Mouse (Mus musculus): ENCODE data around the gene Cttn. TPM values are rescaled to one million over a fixed set of nuclear protein-coding genes. Genes with fewer than 3 reads are reported as not detected.

Cttn gene
- polyA plus RNA-seq, 1 experiment from 2014 or later: 177 TPM

- Histone ChIP-seq H3K27ac (ENCODE audit: low read length) (peak overlapping the region; percentile 16; the same call in 1 of the 2 replicates), H3K36me3 (ENCODE audit: control insufficient read depth, insufficient read depth, low read length) (peaks cover 15% of the 10 kb centered on the region), H3K27me3 (ENCODE audit: control insufficient read depth, insufficient read depth, low read length) (no peaks in the 10 kb centered on the region), H3K4me3 (ENCODE audit: low read depth, low read length) (no peak overlapping the region), H3K9ac (replicated peaks; ENCODE audit: low read depth, low read length) (no peak overlapping the region), H3K4me1 (ENCODE audit: control insufficient read depth, insufficient read depth, low read length) (peaks cover 8% of the 10 kb centered on the region; the same call in 1 of the 2 replicates), H3K9me3 (ENCODE audit: control insufficient read depth, low read depth, low read length) (no peaks in the 10 kb centered on the region), H3K4me2 (replicated peaks; ENCODE audit: low read depth, low read length) (peak overlapping the region; percentile 17; the same call in 1 of the 2 replicates)
- 77% methylated on average over 5 of the region's 5 CpGs for WGBS
- ATAC-seq (ENCODE audit: insufficient number of reproducible peaks, insufficient read depth, low FRiP score, low read depth): no peak
Observed at GRCm38 (mm10) chr7:144468741-144469140, 2.1 kb downstream of the Cttn start.

GRCm38 (mm10) chr7:144462577-144462976 is 8.2 kb downstream of the Cttn start:
- Histone ChIP-seq H3K36me3 (ENCODE audit: control insufficient read depth, insufficient read depth, low read length) (peaks cover 73% of the 10 kb centered on the region), H3K9me3 (ENCODE audit: control insufficient read depth, low read depth, low read length) (no peaks in the 10 kb centered on the region), H3K27ac (ENCODE audit: low read length) (no peak overlapping the region), H3K4me2 (replicated peaks; ENCODE audit: low read depth, low read length) (no peak overlapping the region), H3K9ac (replicated peaks; ENCODE audit: low read depth, low read length) (no peak overlapping the region), H3K27me3 (ENCODE audit: control insufficient read depth, insufficient read depth, low read length) (no peaks in the 10 kb centered on the region), H3K4me1 (ENCODE audit: control insufficient read depth, insufficient read depth, low read length) (no peaks in the 10 kb centered on the region), H3K4me3 (ENCODE audit: low read depth, low read length) (no peak overlapping the region)
- no peak for ATAC-seq (ENCODE audit: insufficient number of reproducible peaks, insufficient read depth, low FRiP score, low read depth)
- 83% methylated on average over 7 of the region's 7 CpGs for WGBS

- Histone ChIP-seq H3K4me2 (replicated peaks; ENCODE audit: low read depth, low read length) (no peak overlapping the region), H3K4me1 (ENCODE audit: control insufficient read depth, insufficient read depth, low read length) (no peaks in the 10 kb centered on the region), H3K27ac (ENCODE audit: low read length) (no peak overlapping the region), H3K9me3 (ENCODE audit: control insufficient read depth, low read depth, low read length) (no peaks in the 10 kb centered on the region), H3K4me3 (ENCODE audit: low read depth, low read length) (no peak overlapping the region), H3K9ac (replicated peaks; ENCODE audit: low read depth, low read length) (no peak overlapping the region), H3K36me3 (ENCODE audit: control insufficient read depth, insufficient read depth, low read length) (peaks cover 85% of the 10 kb centered on the region), H3K27me3 (ENCODE audit: control insufficient read depth, insufficient read depth, low read length) (no peaks in the 10 kb centered on the region)
- WGBS: 91% methylated on average over 6 of the region's 6 CpGs
- no peak for ATAC-seq (ENCODE audit: insufficient number of reproducible peaks, insufficient read depth, low FRiP score, low read depth)
Observed at GRCm38 (mm10) chr7:144461246-144461902, 9.4 kb downstream of the Cttn start.

GRCm38 (mm10) chr7:144458881-144459280 is 11.9 kb downstream of the Cttn start:
- Histone ChIP-seq H3K4me2 (replicated peaks; ENCODE audit: low read depth, low read length) (no peak overlapping the region), H3K9me3 (ENCODE audit: control insufficient read depth, low read depth, low read length) (no peaks in the 10 kb centered on the region), H3K9ac (replicated peaks; ENCODE audit: low read depth, low read length) (no peak overlapping the region), H3K27ac (ENCODE audit: low read length) (no peak overlapping the region), H3K27me3 (ENCODE audit: control insufficient read depth, insufficient read depth, low read length) (no peaks in the 10 kb centered on the region), H3K4me1 (ENCODE audit: control insufficient read depth, insufficient read depth, low read length) (no peaks in the 10 kb centered on the region), H3K36me3 (ENCODE audit: control insufficient read depth, insufficient read depth, low read length) (peaks cover 96% of the 10 kb centered on the region), H3K4me3 (ENCODE audit: low read depth, low read length) (no peak overlapping the region)
- no peak for ATAC-seq (ENCODE audit: insufficient number of reproducible peaks, insufficient read depth, low FRiP score, low read depth)
- 95% methylated on average over 1 of the region's 1 CpGs for WGBS

GRCm38 (mm10) chr7:144450661-144451060 is 20.1 kb downstream of the Cttn start:
- no peaks in the 10 kb centered on the region for H3K27me3 ChIP-seq (ENCODE audit: control insufficient read depth, insufficient read depth, low read length)
- no peak overlapping the region for H3K27ac ChIP-seq (ENCODE audit: low read length)
- H3K9me3 ChIP-seq (ENCODE audit: control insufficient read depth, low read depth, low read length): no peaks in the 10 kb centered on the region
- no peak overlapping the region for H3K9ac ChIP-seq (replicated peaks; ENCODE audit: low read depth, low read length)
- peaks cover 74% of the 10 kb centered on the region for H3K36me3 ChIP-seq (ENCODE audit: control insufficient read depth, insufficient read depth, low read length)
- WGBS: 91% methylated on average over 9 of the region's 9 CpGs
- no peaks in the 10 kb centered on the region for H3K4me1 ChIP-seq (ENCODE audit: control insufficient read depth, insufficient read depth, low read length)
- no peak for ATAC-seq (ENCODE audit: insufficient number of reproducible peaks, insufficient read depth, low FRiP score, low read depth)
- no peak overlapping the region for H3K4me2 ChIP-seq (replicated peaks; ENCODE audit: low read depth, low read length)
- no peak overlapping the region for H3K4me3 ChIP-seq (ENCODE audit: low read depth, low read length)

- Histone ChIP-seq H3K27ac (ENCODE audit: low read length) (no peak overlapping the region), H3K9ac (replicated peaks; ENCODE audit: low read depth, low read length) (no peak overlapping the region), H3K27me3 (ENCODE audit: control insufficient read depth, insufficient read depth, low read length) (no peaks in the 10 kb centered on the region), H3K4me3 (ENCODE audit: low read depth, low read length) (no peak overlapping the region), H3K4me2 (replicated peaks; ENCODE audit: low read depth, low read length) (no peak overlapping the region), H3K4me1 (ENCODE audit: control insufficient read depth, insufficient read depth, low read length) (no peaks in the 10 kb centered on the region), H3K36me3 (ENCODE audit: control insufficient read depth, insufficient read depth, low read length) (peaks cover 74% of the 10 kb centered on the region), H3K9me3 (ENCODE audit: control insufficient read depth, low read depth, low read length) (no peaks in the 10 kb centered on the region)
- 94% methylated on average over 13 of the region's 13 CpGs for WGBS
- ATAC-seq (ENCODE audit: insufficient number of reproducible peaks, insufficient read depth, low FRiP score, low read depth): no peak
Observed at GRCm38 (mm10) chr7:144449637-144450570, 20.9 kb downstream of the Cttn start.

- H3K4me2 ChIP-seq (replicated peaks; ENCODE audit: low read depth, low read length): no peak overlapping the region
- H3K4me1 ChIP-seq (ENCODE audit: control insufficient read depth, insufficient read depth, low read length): no peaks in the 10 kb centered on the region
- ATAC-seq (ENCODE audit: insufficient number of reproducible peaks, insufficient read depth, low FRiP score, low read depth): no peak
- H3K36me3 ChIP-seq (ENCODE audit: control insufficient read depth, insufficient read depth, low read length): peaks cover 65% of the 10 kb centered on the region
- H3K4me3 ChIP-seq (ENCODE audit: low read depth, low read length): no peak overlapping the region
- WGBS: 85% methylated on average over 1 of the region's 1 CpGs
- H3K27ac ChIP-seq (ENCODE audit: low read length): no peak overlapping the region
- no peaks in the 10 kb centered on the region for H3K9me3 ChIP-seq (ENCODE audit: control insufficient read depth, low read depth, low read length)
- H3K27me3 ChIP-seq (ENCODE audit: control insufficient read depth, insufficient read depth, low read length): no peaks in the 10 kb centered on the region
- no peak overlapping the region for H3K9ac ChIP-seq (replicated peaks; ENCODE audit: low read depth, low read length)
Observed at GRCm38 (mm10) chr7:144448186-144448585, 22.6 kb downstream of the Cttn start.

- ATAC-seq (ENCODE audit: insufficient number of reproducible peaks, insufficient read depth, low FRiP score, low read depth): no peak
Observed at GRCm38 (mm10) chr7:144447146-144447545, 23.7 kb downstream of the Cttn start.

More at GRCm38 (mm10) chr7:144447146-144447545, 23.7 kb downstream of the Cttn start:
- Histone ChIP-seq H3K9ac (replicated peaks; ENCODE audit: low read depth, low read length) (no peak overlapping the region), H3K9me3 (ENCODE audit: control insufficient read depth, low read depth, low read length) (no peaks in the 10 kb centered on the region), H3K27ac (ENCODE audit: low read length) (no peak overlapping the region), H3K4me2 (replicated peaks; ENCODE audit: low read depth, low read length) (no peak overlapping the region), H3K36me3 (ENCODE audit: control insufficient read depth, insufficient read depth, low read length) (peaks cover 68% of the 10 kb centered on the region), H3K4me1 (ENCODE audit: control insufficient read depth, insufficient read depth, low read length) (no peaks in the 10 kb centered on the region), H3K27me3 (ENCODE audit: control insufficient read depth, insufficient read depth, low read length) (no peaks in the 10 kb centered on the region), H3K4me3 (ENCODE audit: low read depth, low read length) (no peak overlapping the region)
- WGBS: 83% methylated on average over 3 of the region's 3 CpGs

All from stomach, embryonic 14.5 days (tissue).